Mouse (Mus musculus): ENCODE results near the gene Ufsp2. TPM values are rescaled to one million over a fixed set of nuclear protein-coding genes. Genes with fewer than 3 reads are reported as not detected.

Ufsp2 gene
- 10 to 100 TPM; 34.8 to 39.5 TPM for total RNA-seq (2021)
- long read RNA-seq, experiment 1, transcript Ufsp2-201 (12 exons, 1,640 nt), result major isoform, 24 of 31 reads
- long read RNA-seq, experiment 1, partial matches to known transcripts, result 0 of 31 reads
- long read RNA-seq, experiment 1, other reads (novel, unspliced or antisense), result 5 of 31 reads
- long read RNA-seq, experiment 2, transcript Ufsp2-201 (12 exons, 1,640 nt), result major isoform, 40 of 56 reads
- long read RNA-seq, experiment 2, partial matches to known transcripts, result 5 of 56 reads
- long read RNA-seq, experiment 2, other reads (novel, unspliced or antisense), result 10 of 56 reads

DNA sequence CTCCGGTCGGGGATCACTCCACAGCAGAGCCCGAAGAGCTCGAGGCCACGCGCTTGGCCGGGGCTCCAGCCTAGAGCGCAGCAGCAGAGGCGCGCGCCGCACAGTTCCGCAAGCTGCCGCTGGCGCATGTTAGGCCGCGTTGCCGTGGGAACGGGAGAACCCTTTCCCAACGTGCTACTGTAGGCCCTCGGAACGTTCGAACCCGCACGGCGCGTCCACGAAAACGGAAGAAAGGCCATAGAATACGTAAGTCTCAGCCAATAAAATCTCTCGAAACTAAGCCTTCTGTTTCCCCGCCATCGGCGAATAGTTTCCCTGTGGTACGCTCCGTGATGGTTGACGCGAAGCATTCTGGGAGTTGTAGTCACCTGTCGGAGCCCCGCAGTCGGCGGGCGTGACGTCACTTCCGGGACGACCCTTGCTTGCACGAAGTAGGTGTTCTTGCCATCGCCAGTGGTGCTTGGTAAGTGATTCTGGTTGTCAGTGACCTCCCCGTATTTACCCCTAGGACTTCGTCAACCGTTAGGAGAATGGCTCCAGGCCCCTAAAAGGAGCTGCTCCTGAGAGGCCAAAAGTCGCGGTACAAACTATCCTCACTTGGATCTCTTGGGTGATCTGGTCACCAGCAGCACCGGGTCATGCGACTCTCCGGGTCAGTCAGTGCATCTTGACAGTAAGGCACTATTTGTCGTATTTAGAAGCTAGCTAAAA, at the start of gene Ufsp2, which contains the start of gene 1700029J07Rik:
Gene Ufsp2 (plus strand): TSS at position 403 of the 711 bp plus-strand sequence.
Gene 1700029J07Rik (minus strand): TSS at position 127 of the 711 bp plus-strand sequence.
- DNase-seq, result peak; percentile 94 to 95
- intact Hi-C loops (cut with DNase I), result no loop called here

DNA sequence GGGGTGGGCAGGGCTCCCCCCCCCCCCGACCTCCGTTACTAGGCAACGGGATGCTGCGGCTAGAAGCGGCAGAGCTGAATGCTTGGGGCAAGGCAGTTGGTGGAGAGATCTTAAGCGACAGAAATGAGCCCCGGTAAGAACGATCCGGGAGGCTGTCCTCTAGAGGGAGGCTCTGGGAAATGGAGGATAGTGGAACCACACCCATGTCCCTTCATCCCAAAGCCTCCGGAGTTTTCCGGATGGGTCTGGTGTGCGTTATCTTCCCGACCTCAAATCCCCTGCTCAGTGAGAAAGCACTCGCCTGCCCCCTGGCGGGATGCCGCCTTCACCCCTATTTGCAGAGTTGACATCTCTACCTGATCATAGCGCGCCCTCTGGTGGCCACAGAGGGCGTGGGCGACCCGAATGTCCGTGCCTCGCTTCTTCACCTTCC, 40.7 kb upstream of the Ufsp2 start, which contains the start of gene Ccdc110:
Gene Ccdc110 (plus strand): TSS at position 38 of the 433 bp plus-strand sequence.
- intact Hi-C loops (cut with DNase I), result loop anchor here (1.0 to 5.0 kb wide), 4 partner anchors 117 to 497 kb away; no protein-coding TSS in a partner anchor
- peak; percentile 94 to 95 for DNase-seq

DNA sequence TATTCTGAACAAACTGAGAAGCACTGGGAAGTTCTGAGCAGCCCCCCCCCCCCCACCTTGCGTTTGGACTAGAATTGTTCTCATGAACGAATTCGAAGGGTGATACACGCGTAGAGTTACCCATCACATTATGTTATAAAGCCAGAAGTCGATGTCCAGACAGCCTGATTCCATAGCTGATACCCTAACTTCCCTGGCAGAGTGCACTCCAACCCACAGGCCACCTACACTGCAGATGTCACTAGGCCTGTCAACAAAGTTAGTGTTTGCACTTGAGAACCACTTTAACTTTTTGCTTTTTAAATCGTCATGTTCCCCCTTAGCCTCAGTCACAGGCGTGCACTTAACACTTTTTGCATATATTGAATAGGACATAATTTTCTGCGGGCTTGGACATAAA, 38.3 kb upstream of the Ufsp2 start:
- no peak for DNase-seq
- intact Hi-C loops (cut with DNase I), result loop anchor here (5.0 kb wide), 3 partner anchors 140 to 500 kb away; no protein-coding TSS in a partner anchor

DNA sequence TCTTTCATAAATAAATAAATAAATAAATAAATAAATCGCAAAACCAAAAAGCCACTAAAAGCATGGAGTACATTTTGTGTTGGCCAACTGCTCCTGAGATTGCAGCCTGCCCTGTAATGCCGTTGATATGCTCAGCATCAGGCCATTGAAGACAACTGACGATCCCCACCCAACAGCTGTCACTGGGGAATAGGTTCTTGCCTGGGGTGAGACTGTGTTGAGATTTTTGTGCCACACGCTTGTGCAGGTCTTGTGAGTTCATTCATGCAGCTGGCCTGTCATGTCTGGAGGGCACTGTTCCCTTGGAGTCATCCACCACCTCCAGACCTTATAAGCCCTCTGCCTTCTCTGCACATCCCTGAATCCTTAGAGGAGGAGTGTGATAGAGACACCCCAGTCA, 29.0 kb upstream of the Ufsp2 start:
- intact Hi-C loops (cut with DNase I), result no loop called here

GRCm38 (mm10) chr8:45950622-45951021, 24.7 kb upstream of the Ufsp2 start:
- intact Hi-C loops (cut with DNase I), result no loop called here
- no peak for DNase-seq

More for the DNA sequence above, 29.0 kb upstream of the Ufsp2 start:
- DNase-seq, result no peak

- intact Hi-C loops (cut with DNase I), result no loop called here
- no peak for DNase-seq
These were observed 4.4 kb upstream of the Ufsp2 start for GRCm38 (mm10) chr8:45970894-45971293.

- intact Hi-C loops (cut with DNase I), result no loop called here
- DNase-seq, result no peak
These were observed 1.3 kb upstream of the Ufsp2 start for GRCm38 (mm10) chr8:45973988-45974505.

DNA sequence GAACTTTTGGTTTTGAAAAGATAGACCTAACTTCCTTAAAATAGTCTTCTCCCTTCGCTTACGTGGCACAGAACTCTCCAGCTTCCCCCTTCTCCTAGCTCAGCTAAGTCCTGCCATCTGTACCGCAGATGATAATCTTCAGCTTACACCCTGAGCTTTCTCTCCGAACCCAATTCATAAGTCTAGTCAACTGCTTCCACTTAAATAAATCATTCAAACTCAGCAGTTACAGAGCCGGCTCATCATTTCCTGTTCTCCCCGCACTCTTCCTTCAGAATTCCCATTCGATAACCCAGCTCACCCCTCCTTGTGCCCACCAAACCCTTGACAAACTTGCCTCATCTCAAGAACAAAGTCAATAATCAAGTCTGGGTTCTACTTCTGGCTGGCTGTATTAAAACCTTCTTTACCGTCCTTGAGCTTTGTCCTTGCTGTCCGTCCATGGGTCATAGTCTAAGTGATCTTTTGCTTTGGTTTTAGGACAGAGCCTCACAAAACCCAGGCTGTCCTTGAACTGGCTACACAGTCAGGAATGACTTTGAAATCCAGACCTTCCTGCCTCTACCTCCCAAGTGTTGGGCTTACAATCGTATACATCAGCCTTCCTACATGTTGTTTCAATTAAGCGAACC, 625 bp downstream of the Ufsp2 start:
- intact Hi-C loops (cut with DNase I), result no loop called here
- DNase-seq, result no peak

DNA sequence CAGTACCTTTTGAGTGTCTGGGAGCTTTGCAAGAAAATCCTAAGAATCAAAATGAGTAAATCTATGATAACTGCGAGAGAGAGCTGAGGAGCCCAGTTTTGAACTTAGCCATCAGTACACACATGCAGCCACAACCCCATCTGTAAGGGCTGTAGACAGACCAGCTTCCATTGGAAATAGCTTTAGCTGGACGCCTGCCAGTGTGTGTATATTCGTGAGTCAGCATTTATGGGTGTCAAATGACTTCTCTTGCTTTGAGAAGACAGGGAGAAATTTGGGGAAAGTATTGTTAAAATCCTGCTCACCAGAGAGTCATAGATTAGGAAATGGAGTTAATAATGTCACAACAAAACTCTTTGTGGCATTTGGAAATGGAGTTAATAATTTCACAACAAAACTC, 11.3 kb downstream of the Ufsp2 start:
- DNase-seq, result no peak
- intact Hi-C loops (cut with DNase I), result no loop called here

GRCm38 (mm10) chr8:45988189-45988588, 12.9 kb downstream of the Ufsp2 start:
- DNase-seq, result no peak
- intact Hi-C loops (cut with DNase I), result no loop called here

DNA sequence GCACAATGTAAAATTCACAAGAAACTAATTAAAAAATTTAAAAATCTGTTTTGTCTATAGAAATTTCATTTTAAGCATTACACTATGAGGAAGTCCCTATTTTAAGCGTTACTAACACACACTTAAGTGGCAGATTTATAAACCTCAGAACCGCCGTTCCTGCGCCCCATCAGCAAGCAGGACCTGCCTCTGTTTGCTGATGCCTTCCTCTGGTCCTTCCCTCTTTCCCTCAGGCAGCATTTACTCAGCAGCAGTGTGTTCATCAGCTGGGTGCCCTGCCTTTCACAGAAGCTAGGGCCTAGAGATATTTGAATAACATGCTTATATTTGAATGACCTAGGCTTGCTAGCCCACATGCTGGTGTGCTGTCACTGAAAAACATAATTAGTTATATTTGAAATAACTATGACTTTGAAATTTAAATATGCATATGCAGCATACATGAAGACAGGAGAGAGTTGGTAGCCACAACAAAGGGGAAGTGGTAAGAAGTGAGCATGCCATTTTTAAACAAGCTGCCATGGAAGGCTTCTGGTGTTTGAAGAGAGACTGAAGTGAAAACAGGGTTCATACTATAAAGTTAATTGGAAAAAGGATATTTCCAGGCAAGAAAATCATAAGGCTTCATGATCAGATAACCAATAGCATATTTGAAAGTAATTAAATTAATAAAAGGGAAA, 15.4 kb downstream of the Ufsp2 start:
- DNase-seq, result no peak
- intact Hi-C loops (cut with DNase I), result no loop called here

DNA sequence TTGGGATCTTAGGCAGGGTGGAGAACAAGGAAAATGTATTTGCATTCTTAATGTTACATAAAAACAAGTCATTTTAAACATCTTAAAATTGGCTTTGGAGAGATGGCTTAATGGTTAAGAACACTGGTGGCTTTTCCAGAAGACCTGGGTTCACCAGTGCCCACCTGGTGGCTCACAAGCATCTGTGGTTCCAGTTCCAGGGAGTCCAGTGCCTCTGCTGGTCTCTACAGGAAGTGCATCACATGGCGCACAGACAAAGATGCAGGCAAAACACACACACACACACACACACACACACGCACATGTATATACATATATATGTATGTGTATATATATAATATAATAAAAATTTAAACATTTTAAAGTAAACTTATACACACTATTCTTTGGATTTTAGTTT, 18.8 kb downstream of the Ufsp2 start:
- intact Hi-C loops (cut with DNase I), result no loop called here

GRCm38 (mm10) chr8:45995576-45995975, 20.2 kb downstream of the Ufsp2 start:
- intact Hi-C loops (cut with DNase I), result no loop called here

More for the DNA sequence above, 18.8 kb downstream of the Ufsp2 start:
- no peak for DNase-seq

DNA sequence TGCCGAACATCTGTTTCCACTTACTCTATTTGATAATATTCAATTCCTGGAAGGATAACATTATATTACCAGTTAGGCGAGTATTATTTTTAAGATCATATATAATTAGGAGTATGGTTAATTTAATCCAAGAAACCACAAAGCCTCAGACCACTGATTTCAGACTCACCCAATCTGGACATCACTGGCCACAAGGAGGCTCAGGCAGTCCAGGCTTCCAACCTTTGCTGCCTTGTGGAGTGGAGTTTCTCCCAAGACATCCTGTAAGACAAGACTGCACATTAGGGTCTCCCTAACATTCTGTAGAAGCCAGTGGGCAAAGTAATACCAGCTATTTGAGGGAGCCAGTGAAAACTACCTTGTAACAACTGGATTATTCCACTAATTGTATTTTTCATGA, 22.9 kb downstream of the Ufsp2 start:
- intact Hi-C loops (cut with DNase I), result no loop called here
- DNase-seq, result no peak

More at GRCm38 (mm10) chr8:45995576-45995975, 20.2 kb downstream of the Ufsp2 start:
- DNase-seq, result no peak

DNA sequence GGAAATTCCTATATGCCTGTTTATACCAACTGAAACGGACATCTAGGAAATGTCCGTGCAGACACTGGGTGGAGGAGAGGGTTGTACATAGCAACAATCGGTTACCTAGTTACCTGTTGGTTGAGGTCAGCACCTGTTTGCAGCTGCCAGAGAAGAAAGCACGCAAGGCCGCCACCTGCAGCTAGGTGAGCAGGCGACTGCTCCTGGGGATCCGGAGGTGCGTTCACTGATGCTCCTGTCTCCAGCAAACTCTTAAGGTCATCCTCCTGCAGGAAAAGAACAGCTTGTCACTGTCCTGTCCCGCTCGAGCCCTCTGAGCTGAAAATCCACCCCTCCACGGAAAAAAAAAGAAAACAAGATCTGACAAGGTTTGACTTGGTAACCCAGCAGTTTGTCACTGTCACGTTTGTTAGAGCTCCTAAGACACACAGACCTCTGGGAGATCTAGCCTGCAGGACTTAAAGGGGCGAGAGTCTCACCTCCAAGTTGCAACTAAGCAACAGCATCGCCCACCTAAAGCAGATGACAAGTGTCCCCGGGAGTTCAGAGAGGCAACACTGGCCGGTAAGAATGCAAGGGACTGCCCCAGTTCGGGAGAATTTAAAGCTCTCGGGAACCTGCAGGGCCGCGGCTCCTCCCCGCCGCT, 23.9 kb downstream of the Ufsp2 start, which contains the start of gene Lrp2bp:
Gene Lrp2bp (plus strand): TSS at position 166 of the 646 bp plus-strand sequence.
- intact Hi-C loops (cut with DNase I), result no loop called here
- no peak for DNase-seq

DNA sequence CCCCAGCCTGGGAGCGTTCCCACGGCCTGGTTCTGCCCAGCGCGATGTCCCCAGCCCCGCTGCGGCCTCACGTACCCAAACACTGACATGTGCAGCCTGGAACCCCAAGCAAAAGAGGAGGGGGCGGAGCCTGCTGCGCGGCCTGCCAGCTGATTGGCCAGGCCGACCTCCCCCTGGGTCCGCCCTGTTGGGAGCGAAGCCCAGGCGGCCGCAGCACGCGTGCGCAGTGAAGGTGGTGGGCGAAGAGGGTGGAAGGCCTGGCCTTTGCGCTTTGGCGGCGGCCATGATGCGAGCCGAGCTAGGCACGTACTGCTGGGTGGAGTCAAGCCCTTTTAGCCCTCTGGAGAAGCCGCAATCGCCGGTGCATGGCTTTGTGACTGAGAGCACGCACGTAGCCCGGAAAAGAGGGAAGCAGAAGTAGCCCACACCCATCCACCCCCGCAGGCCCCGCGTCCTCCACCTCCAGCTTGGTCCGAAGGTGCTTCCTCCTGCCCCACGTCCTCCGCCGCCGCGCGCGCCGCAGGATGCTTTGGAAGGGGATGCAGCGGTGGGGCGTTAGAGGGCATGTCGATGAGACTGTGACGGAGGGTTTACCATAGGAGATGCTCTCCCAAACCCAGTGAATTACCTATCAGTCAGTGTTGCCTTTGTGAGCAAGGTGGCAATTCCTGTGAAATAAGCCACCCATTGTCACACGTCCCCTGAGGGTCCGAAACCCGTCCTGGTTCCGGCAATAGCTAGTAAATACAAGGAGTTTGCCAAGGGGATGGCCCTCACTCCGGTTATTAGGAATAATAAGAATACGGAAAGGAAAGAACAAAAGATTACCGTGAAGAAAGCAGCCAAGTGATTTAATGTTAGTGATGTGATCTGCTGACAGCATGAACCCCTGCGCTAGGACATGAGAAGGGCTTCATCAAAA, 24.7 kb downstream of the Ufsp2 start:
- peak; percentile 99 for DNase-seq
- intact Hi-C loops (cut with DNase I), result no loop called here

DNA sequence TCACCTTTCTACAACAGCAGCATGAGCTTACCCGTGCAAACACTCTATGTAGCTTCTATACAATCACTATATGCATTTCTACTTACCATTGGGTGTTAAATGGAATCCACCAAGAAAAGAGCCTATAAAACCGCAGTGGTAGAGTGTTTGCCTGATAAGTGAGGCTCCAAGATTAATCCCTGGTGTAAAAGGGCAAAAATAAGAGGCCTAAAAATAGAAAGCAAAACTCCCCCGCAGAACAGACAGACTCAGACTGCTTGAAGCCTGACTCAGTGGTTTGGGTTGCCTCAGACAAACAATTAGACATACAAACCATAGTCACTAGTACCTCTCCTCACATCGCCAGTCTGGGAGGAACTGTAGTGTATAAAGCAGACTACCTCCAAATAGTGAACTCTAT, 30.3 kb downstream of the Ufsp2 start, which contains the start of gene Ankrd37:
Gene Ankrd37 (minus strand): TSS at position 112 of the 400 bp plus-strand sequence.
- intact Hi-C loops (cut with DNase I), result no loop called here
- DNase-seq, result no peak

DNA sequence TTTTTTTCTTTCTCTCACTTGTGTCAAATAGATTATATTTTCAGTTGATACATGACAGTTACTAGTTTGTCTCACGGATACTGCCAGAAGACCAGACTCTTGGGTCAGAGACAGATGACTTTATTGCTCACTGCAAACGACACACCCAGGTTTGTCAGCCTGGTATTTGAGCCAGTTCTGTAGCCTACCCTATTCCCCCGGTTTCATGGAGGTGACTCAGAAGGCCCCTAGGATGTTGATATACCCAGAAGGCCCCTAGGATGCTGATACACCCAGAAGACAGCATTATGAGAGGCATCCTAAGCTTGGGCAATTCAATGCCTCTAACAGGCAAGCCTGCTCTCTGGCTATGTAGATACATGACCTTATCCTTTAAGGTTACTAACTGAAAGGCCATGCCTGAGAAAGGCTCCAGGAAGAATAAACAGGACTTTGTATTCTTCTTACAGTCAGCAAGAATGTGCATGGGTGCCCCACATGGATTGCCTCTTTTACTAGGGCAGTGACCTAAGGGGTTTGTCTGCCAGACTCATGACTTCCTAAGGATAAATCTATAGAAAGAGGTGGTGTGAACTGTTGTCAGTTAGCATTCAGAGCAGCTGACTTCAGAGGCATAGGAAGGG, 31.8 kb downstream of the Ufsp2 start:
- no peak for DNase-seq
- intact Hi-C loops (cut with DNase I), result no loop called here
